Mouse (Mus musculus): ENCODE measurements at regions not wholly inside any gene's neighbourhood (a gene's known extent, or its start where the extent isn't known, plus 50 kb on each side); places are given as distances from the start of the nearest gene placed in this dataset.

- TF ChIP-seq POLR2A (IDR thresholded peaks at IDR 0.05; ENCODE audit: borderline replicate concordance, insufficient read depth, low read length) (no peak), CTCF (IDR thresholded peaks at IDR 0.05; ENCODE audit: borderline replicate concordance, insufficient read depth, low read depth, low read length) (no peak)
These were observed 114.9 kb upstream of the Robo2 start for GRCm38 (mm10) chr16:74526521-74526920.

Measured in cerebellum, adult 2 months (tissue).